Comparison of ENCODE assay signal across 9 mouse cellular contexts in the genomic region with DNA sequence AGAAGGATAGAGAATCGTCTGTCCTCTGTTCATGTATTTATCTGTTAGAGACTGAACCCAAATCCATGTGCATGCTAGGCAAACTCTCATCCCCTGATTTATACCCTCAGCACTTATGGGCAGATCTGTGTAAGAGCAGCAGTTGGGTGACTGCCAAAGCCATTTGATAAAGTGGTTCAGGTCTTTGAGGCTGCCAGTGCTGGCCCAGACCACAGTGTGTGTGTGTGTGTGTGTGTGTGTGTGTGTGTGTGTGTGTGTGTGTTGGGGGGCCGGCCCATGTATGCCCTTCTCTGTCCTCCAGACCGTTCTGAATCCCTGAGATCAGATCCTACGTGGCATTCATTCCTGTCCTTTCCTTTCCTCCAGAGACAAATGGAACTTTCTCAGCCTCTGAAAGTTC. TPM values are rescaled to one million over a fixed set of nuclear protein-coding genes. Genes with fewer than 3 reads are reported as not detected.
DNase-seq lines count a peak whose midpoint lies in the region; ATAC-seq and TF ChIP-seq lines count a peak whose summit lies in the region.
"Had no signal": no experiment of that assay in that cellular context is flagged by ENCODE, and none has a peak within 500 bp of the region (broad histone marks: within the 10 kb centered on the region; RNA-seq: fewer than 3 reads in every experiment).

No protein-coding gene starts in this region.

- H3K4me1 ChIP-seq in kidney, adult 2 months (ENCODE audit: control insufficient read depth, insufficient read depth, low read length): peaks cover 12% of the 10 kb centered on the region
- H3K4me1 ChIP-seq in MEL (ENCODE audit: control insufficient read depth in 1 of 2, insufficient read depth in 2 of 2, low read length in 2 of 2): peaks cover 3 to 8% of the 10 kb centered on the region in 2 experiments; a peak in 3 of 4 replicates
- H3K4me1 ChIP-seq in brown adipose tissue, adult 24 weeks (ENCODE audit: control insufficient read depth, insufficient read depth, insufficient read length, low read length): peaks cover 8% of the 10 kb centered on the region; the same call in 1 of the 2 replicates
- H3K4me1 ChIP-seq in kidney, postnatal 0 days (replicated peaks; ENCODE audit: insufficient read depth, low read length): peaks cover 18% of the 10 kb centered on the region

- no peak for TF ChIP-seq EP300 in MEL (IDR thresholded peaks at IDR 0.05; ENCODE audit: low read depth in 1 of 2, low read length in 2 of 2)

- no peak overlapping the region for H3K9ac ChIP-seq in MEL (ENCODE audit: control insufficient read depth, low read depth, low read length, poor library complexity, severe bottlenecking)
- no peak overlapping the region for H3K9ac ChIP-seq in kidney, postnatal 0 days (ENCODE audit: low read depth, low read length)
- H3K9ac ChIP-seq: forebrain, embryonic 13.5 days had no signal

- no peaks in the 10 kb centered on the region; the same call in 1 of the 2 replicates for H3K79me2 ChIP-seq in MEL (ENCODE audit: control insufficient read depth, insufficient read depth, low read length, poor library complexity)

- intact Hi-C loops in left cerebral cortex, postnatal 10 days (cut with DNase I): no loop called here

- H3K4me3 ChIP-seq in kidney, adult 2 months (ENCODE audit: insufficient read depth, low read depth, low read length): no peak overlapping the region
- H3K4me3 ChIP-seq in MEL (ENCODE audit: control insufficient read depth in 1 of 2, insufficient read depth in 1 of 2, low read depth in 2 of 2, low read length in 2 of 2): no peak overlapping the region
- no peak overlapping the region for H3K4me3 ChIP-seq in brown adipose tissue, adult 24 weeks (ENCODE audit: insufficient read depth, low read depth, low read length)
- no peak overlapping the region for H3K4me3 ChIP-seq in kidney, postnatal 0 days (replicated peaks; ENCODE audit: low read depth, low read length)
- H3K4me3 ChIP-seq: forebrain, embryonic 13.5 days had no signal

- H3K4me2 ChIP-seq in kidney, postnatal 0 days (ENCODE audit: low read length): peak overlapping the region; percentile 86
- H3K4me2 ChIP-seq: forebrain, embryonic 13.5 days had no signal

- TF ChIP-seq RAD21 in MEL (IDR thresholded peaks at IDR 0.05; ENCODE audit: low read depth, low read length): no peak

- 48% methylated on average over 4 of the region's 4 CpGs for WGBS in kidney, adult 2 months
- WGBS in kidney, postnatal 0 days: 62% methylated on average over 4 of the region's 4 CpGs

- no peaks in the 10 kb centered on the region for H3K27me3 ChIP-seq in kidney, adult 2 months (replicated peaks; ENCODE audit: control insufficient read depth, insufficient read depth, low read length)
- no peaks in the 10 kb centered on the region for H3K27me3 ChIP-seq in MEL (ENCODE audit: control insufficient read depth in 1 of 2, insufficient read depth in 2 of 2, low read length in 2 of 2)
- H3K27me3 ChIP-seq in kidney, postnatal 0 days (ENCODE audit: insufficient read depth, low read length): no peaks in the 10 kb centered on the region
- H3K27me3 ChIP-seq: forebrain, embryonic 13.5 days had no signal

- TF ChIP-seq POLR2A in kidney, adult 2 months (IDR thresholded peaks at IDR 0.05; ENCODE audit: low read depth, low read length): no peak
- TF ChIP-seq POLR2A in MEL (IDR thresholded peaks at IDR 0.05; ENCODE audit: control insufficient read depth in 1 of 2, insufficient read depth in 1 of 2, low read depth in 1 of 2, low read length in 2 of 2, poor library complexity in 1 of 2): no peak

- H3K9me3 ChIP-seq in MEL (replicated peaks; ENCODE audit: insufficient read depth, low read length): no peaks in the 10 kb centered on the region
- H3K9me3 ChIP-seq in kidney, postnatal 0 days (replicated peaks; ENCODE audit: low read length): no peaks in the 10 kb centered on the region
- H3K9me3 ChIP-seq: forebrain, embryonic 13.5 days had no signal

- DNase-seq in kidney, adult 2 months: peak; percentile 66
- DNase-seq in kidney, adult 18-20 months: no peak
- DNase-seq in MEL (ENCODE audit: low read depth, low spot score): peak; percentile 73
- DNase-seq in kidney, postnatal 0 days (ENCODE audit: low spot score): peak; percentile 28
- no peak for DNase-seq in left cerebral cortex, adult 18-20 months (ENCODE audit: low spot score in 2 of 2)
- DNase-seq in left cerebral cortex, postnatal 10 days (ENCODE audit: extremely low spot score in 1 of 2, low spot score in 2 of 2): no peak
- DNase-seq: thymus, postnatal 4 days had no signal

- no peak for ATAC-seq in kidney, postnatal 0 days (replicated peaks; ENCODE audit: low FRiP score, low read depth)
- ATAC-seq: forebrain, embryonic 13.5 days had no signal

- TF ChIP-seq CTCF in kidney, adult 2 months (conservative IDR thresholded peaks at IDR 0.05; ENCODE audit: insufficient read depth, insufficient read length, low read depth, low read length): no peak
- no peak for TF ChIP-seq CTCF in MEL (IDR thresholded peaks at IDR 0.05 in 2 of 3, conservative IDR thresholded peaks at IDR 0.05 in 1 of 3; ENCODE audit: control insufficient read depth in 1 of 3, insufficient read depth in 1 of 3, low read depth in 2 of 3, low read length in 3 of 3, poor library complexity in 1 of 3, severe bottlenecking in 1 of 3)
- TF ChIP-seq CTCF in kidney, postnatal 0 days (IDR thresholded peaks at IDR 0.05; ENCODE audit: low read depth): no peak

- no peaks in the 10 kb centered on the region; the same call in 1 of the 2 replicates for H3K36me3 ChIP-seq in kidney, adult 2 months (ENCODE audit: control insufficient read depth, insufficient read depth, low read length)
- peaks cover 0 to 6% of the 10 kb centered on the region in 2 experiments; a peak in 3 of 4 replicates for H3K36me3 ChIP-seq in MEL (ENCODE audit: control insufficient read depth in 1 of 2, insufficient read depth in 2 of 2, low read length in 2 of 2)
- peaks cover 12% of the 10 kb centered on the region; the same call in 1 of the 2 replicates for H3K36me3 ChIP-seq in kidney, postnatal 0 days (ENCODE audit: insufficient read depth, low read length)

- H3K27ac ChIP-seq in kidney, adult 2 months (ENCODE audit: insufficient read depth, low read depth, low read length): peak overlapping the region; percentile 40; the same call in 1 of the 2 replicates
- no peak overlapping the region for H3K27ac ChIP-seq in MEL (ENCODE audit: control insufficient read depth, low read depth, low read length)
- peak overlapping the region; percentile 27; the same call in 1 of the 2 replicates for H3K27ac ChIP-seq in brown adipose tissue, adult 24 weeks (replicated peaks; ENCODE audit: low read depth, low read length)
- no peak overlapping the region for H3K27ac ChIP-seq in kidney, postnatal 0 days
- H3K27ac ChIP-seq: forebrain, embryonic 13.5 days had no signal

RNA-seq across cellular contexts. Expression of a gene that starts 3.1 kb away (rescaled TPM):
- polyA plus RNA-seq in kidney, adult 2 months (2012; rRNA removed): 23.3 and 24.5 TPM in 2 replicates
- total RNA-seq in MEL (2012; rRNA removed): 4.1 and 4.8 TPM in 2 replicates
- polyA plus RNA-seq in MEL (2012; ENCODE audit: insufficient read depth in 1 of 2, insufficient read length in 2 of 2, low read depth in 1 of 2, low replicate concordance in 2 of 2, missing spikeins in 1 of 2): 10 to 100 TPM in 1 of 2 experiments, not detected in 1; 13.5 TPM
- 20.2 and 21.8 TPM in 2 replicates for polyA plus RNA-seq in brown adipose tissue, adult 24 weeks (2012; ENCODE audit: insufficient read depth, insufficient read length, missing spikeins)
- 5.9 and 6.6 TPM in 2 replicates for polyA plus RNA-seq in kidney, postnatal 0 days (2015; fragmentation: Nextera tagmentation; extraction: Ambion mirVana)
- total RNA-seq in left cerebral cortex, adult 18-20 months (2021): 10 to 100 TPM; 22.2 to 26.8 TPM
- 10 to 100 TPM; 31.4 to 34.0 TPM for total RNA-seq in left cerebral cortex, postnatal 10 days (2021)

RNA-seq across cellular contexts. Expression of a gene that starts 29.0 kb away (rescaled TPM):
- 50.3 and 74.9 TPM in 2 replicates for polyA plus RNA-seq in kidney, adult 2 months (2012; rRNA removed)
- 362 and 423 TPM in 2 replicates for total RNA-seq in MEL (2012; rRNA removed)
- polyA plus RNA-seq in MEL (2012; ENCODE audit: insufficient read depth in 1 of 2, insufficient read length in 2 of 2, low read depth in 1 of 2, low replicate concordance in 2 of 2, missing spikeins in 1 of 2): 100 to 1,000 TPM in 1 of 2 experiments, not detected in 1; 510 TPM
- 173 and 185 TPM in 2 replicates for polyA plus RNA-seq in brown adipose tissue, adult 24 weeks (2012; ENCODE audit: insufficient read depth, insufficient read length, missing spikeins)
- 314 and 321 TPM in 2 replicates for polyA plus RNA-seq in kidney, postnatal 0 days (2015; fragmentation: Nextera tagmentation; extraction: Ambion mirVana)
- total RNA-seq in left cerebral cortex, adult 18-20 months (2021): 100 to 1,000 TPM; 102 to 111 TPM
- total RNA-seq in left cerebral cortex, postnatal 10 days (2021): 100 to 1,000 TPM; 123 to 124 TPM

RNA-seq across cellular contexts. Expression of a gene that starts 29.3 kb away (rescaled TPM):
- polyA plus RNA-seq in kidney, adult 2 months (2012; rRNA removed): 18.8 and 19.6 TPM in 2 replicates
- total RNA-seq in MEL (2012; rRNA removed): 4.0 and 4.9 TPM in 2 replicates
- 1 to 10 TPM in 1 of 2 experiments, not detected in 1; 9.3 TPM for polyA plus RNA-seq in MEL (2012; ENCODE audit: insufficient read depth in 1 of 2, insufficient read length in 2 of 2, low read depth in 1 of 2, low replicate concordance in 2 of 2, missing spikeins in 1 of 2)
- 2.1 TPM in 1 of 2 replicates, not detected in the other for polyA plus RNA-seq in brown adipose tissue, adult 24 weeks (2012; ENCODE audit: insufficient read depth, insufficient read length, missing spikeins)
- polyA plus RNA-seq in kidney, postnatal 0 days (2015; fragmentation: Nextera tagmentation; extraction: Ambion mirVana): 12.9 and 15.2 TPM in 2 replicates
- 10 to 100 TPM in 1 of 2 experiments, 1 to 10 TPM in 1; 7.3 to 10.8 TPM for total RNA-seq in left cerebral cortex, adult 18-20 months (2021)
- total RNA-seq in left cerebral cortex, postnatal 10 days (2021): 10 to 100 TPM; 12.2 to 16.5 TPM

RNA-seq across cellular contexts. Expression of a gene that starts 36.8 kb away (rescaled TPM):
- polyA plus RNA-seq in kidney, adult 2 months (2012; rRNA removed): 172 and 183 TPM in 2 replicates
- 394 and 395 TPM in 2 replicates for total RNA-seq in MEL (2012; rRNA removed)
- polyA plus RNA-seq in MEL (2012; ENCODE audit: insufficient read depth in 1 of 2, insufficient read length in 2 of 2, low read depth in 1 of 2, low replicate concordance in 2 of 2, missing spikeins in 1 of 2): 100 to 1,000 TPM; 301 to 442 TPM
- 177 and 198 TPM in 2 replicates for polyA plus RNA-seq in brown adipose tissue, adult 24 weeks (2012; ENCODE audit: insufficient read depth, insufficient read length, missing spikeins)
- polyA plus RNA-seq in kidney, postnatal 0 days (2015; fragmentation: Nextera tagmentation; extraction: Ambion mirVana): 199 and 218 TPM in 2 replicates
- total RNA-seq in left cerebral cortex, adult 18-20 months (2021): 10 to 100 TPM; 66.5 to 68.2 TPM
- total RNA-seq in left cerebral cortex, postnatal 10 days (2021): 100 to 1,000 TPM in 1 of 2 experiments, 10 to 100 TPM in 1; 95.5 to 100 TPM

RNA-seq across cellular contexts. Expression of a gene that starts 49.1 kb away (rescaled TPM):
- polyA plus RNA-seq in kidney, adult 2 months (2012; rRNA removed): 38.9 and 52.2 TPM in 2 replicates
- 42.3 and 43.4 TPM in 2 replicates for total RNA-seq in MEL (2012; rRNA removed)
- polyA plus RNA-seq in MEL (2012; ENCODE audit: insufficient read depth in 1 of 2, insufficient read length in 2 of 2, low read depth in 1 of 2, low replicate concordance in 2 of 2, missing spikeins in 1 of 2): 10 to 100 TPM in 1 of 2 experiments, not detected in 1; 62.2 TPM
- 5.7 and 8.7 TPM in 2 replicates for polyA plus RNA-seq in brown adipose tissue, adult 24 weeks (2012; ENCODE audit: insufficient read depth, insufficient read length, missing spikeins)
- 42.5 and 42.6 TPM in 2 replicates for polyA plus RNA-seq in kidney, postnatal 0 days (2015; fragmentation: Nextera tagmentation; extraction: Ambion mirVana)
- total RNA-seq in left cerebral cortex, adult 18-20 months (2021): 10 to 100 TPM; 17.8 to 24.9 TPM
- 10 to 100 TPM; 17.9 to 20.1 TPM for total RNA-seq in left cerebral cortex, postnatal 10 days (2021)

Comparison
In these comparisons a context has a peak if more than half of its experiments do, and no peak if none do; other contexts are left out.
1. DNase-seq: peak in kidney, adult 2 months (single experiment), MEL (single experiment) and kidney, postnatal 0 days (single experiment); none in kidney, adult 18-20 months (single experiment), left cerebral cortex, adult 18-20 months (0 of 2) and left cerebral cortex, postnatal 10 days (0 of 2).
2. H3K27ac ChIP-seq: peak in kidney, adult 2 months (single experiment) and brown adipose tissue, adult 24 weeks (single experiment); none in MEL (single experiment) and kidney, postnatal 0 days (single experiment).